Mouse (Mus musculus) limb, embryonic 13.5 days (tissue): ENCODE data around the gene Olfr872. TPM values are rescaled to one million over a fixed set of nuclear protein-coding genes. Genes with fewer than 3 reads are reported as not detected.
"Not testable (repeated sequence)": the region's sequence is repeated elsewhere in the genome, so short reads cannot be mapped to it uniquely, and the experiment has no call there.

Experiments
- ATAC-seq: fragments of 200-750 bp; cut with Nextera tagmentation; 2 replicates; pipeline ENCODE4 v1.8.0; 2017; ENCODE audit warnings: low read depth, moderate number of reproducible peaks, moderate TSS enrichment; ENCODE audit not compliant: low FRiP score
- H3K27ac ChIP-seq: fragments of 300-500 bp; sonication (generic); 2 replicates; pipeline ENCODE4 v1.5.1; 2015; ENCODE audit warnings: inconsistent platforms, mild to moderate bottlenecking, moderate library complexity
- H3K27me3 ChIP-seq: fragments of 300-500 bp; sonication (generic); 2 replicates; pipeline ENCODE4 v1.6.1; 2015; ENCODE audit warnings: mild to moderate bottlenecking, inconsistent platforms
- H3K36me3 ChIP-seq: fragments of 300-500 bp; sonication (generic); 2 replicates; pipeline ENCODE4 v1.6.1; 2015; ENCODE audit warnings: inconsistent platforms, mild to moderate bottlenecking, moderate library complexity
- H3K4me1 ChIP-seq: fragments of 300-500 bp; sonication (generic); 2 replicates; pipeline ENCODE4 v1.6.1; 2015; ENCODE audit warnings: inconsistent platforms
- H3K4me2 ChIP-seq: fragments of 300-500 bp; sonication (generic); replicated peaks from 2 replicates; pipeline ENCODE4 v1.6.1; 2015; ENCODE audit warnings: inconsistent platforms, mild to moderate bottlenecking, moderate library complexity
- H3K4me3 ChIP-seq: fragments of 300-500 bp; sonication (generic); 2 replicates; pipeline ENCODE4 v1.5.1; 2015; ENCODE audit warnings: moderate library complexity, mild to moderate bottlenecking, inconsistent platforms
- H3K9ac ChIP-seq: fragments of 300-500 bp; sonication (generic); 2 replicates; pipeline ENCODE4 v1.6.1; 2015; ENCODE audit warnings: mild to moderate bottlenecking, inconsistent platforms
- H3K9me3 ChIP-seq: fragments of 300-500 bp; sonication (generic); 2 replicates; pipeline ENCODE4 v1.6.1; 2016; ENCODE audit warnings: inconsistent platforms
- WGBS: fragments of 180-500 bp; shearing (Covaris S2); methylation state at CpG from one replicate; pipeline ENCODE4 v1.1.7; 2015; 5-methylcytosine and 5-hydroxymethylcytosine counted together
- polyA plus RNA-seq: library from polyadenylated mRNA; unstranded; fragments of >200 nt; fragmentation: Nextera tagmentation; extraction: Ambion mirVana; gene quantifications from 2 replicates; pipeline ENCODE4 v1.2.1, GENCODE M21; 2015

Olfr872 gene
- not detected in 2 replicates for polyA plus RNA-seq

DNA sequence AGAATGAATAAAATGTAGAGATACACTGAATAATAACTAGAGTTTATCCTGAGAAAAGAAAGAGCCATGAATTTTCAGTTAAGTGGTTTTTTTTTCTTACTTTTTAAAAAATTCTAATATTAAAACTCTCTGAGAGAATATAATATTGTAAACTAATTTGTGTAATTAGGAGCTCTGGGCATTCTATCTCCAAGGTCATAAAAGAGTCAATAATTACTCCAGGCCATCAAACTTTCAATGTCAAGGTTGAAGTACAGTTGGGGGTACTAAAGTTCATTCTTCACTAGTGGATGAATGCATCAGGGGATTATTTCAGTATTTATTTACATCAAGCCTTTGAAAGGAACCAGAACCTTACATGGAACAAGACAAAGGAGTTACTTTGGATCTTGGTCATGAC, at the start of gene Olfr872:
Gene Olfr872 (plus strand): TSS at position 301 of the 400 bp plus-strand sequence.
- no peak within 1 kb of the TSS for H3K4me3 ChIP-seq
- H3K27me3 ChIP-seq, result no peaks in the 10 kb centered on the region
- no peak for ATAC-seq
- no peaks in the 10 kb centered on the region for H3K36me3 ChIP-seq
- no peaks in the 10 kb centered on the region; the same call in 1 of the 2 replicates for H3K9me3 ChIP-seq
- H3K4me2 ChIP-seq, result no peak within 1 kb of the TSS
- H3K9ac ChIP-seq, result no peak within 1 kb of the TSS
- H3K27ac ChIP-seq, result no peak within 1 kb of the TSS
- H3K4me1 ChIP-seq, result no peaks in the 10 kb centered on the region

DNA sequence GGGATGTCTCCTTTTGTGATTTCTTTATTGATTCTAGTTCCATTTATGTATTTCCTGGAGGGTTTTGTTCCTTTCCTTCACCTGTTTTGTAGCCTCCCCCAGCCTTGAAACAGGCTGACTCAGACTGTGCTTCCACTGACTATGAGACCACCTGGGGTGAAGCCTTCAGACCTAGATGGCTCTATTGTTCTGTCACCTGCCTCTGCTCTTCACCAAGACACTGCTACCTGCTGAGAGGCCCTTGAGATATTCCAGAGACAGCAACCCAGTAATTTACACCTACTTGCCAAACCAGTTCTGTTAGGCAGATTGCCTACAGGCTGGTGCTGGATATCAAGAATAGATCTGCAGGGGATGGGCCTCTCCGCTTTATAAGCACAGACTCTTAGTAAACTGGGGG, 34.8 kb upstream of the Olfr872 start:
- H3K9ac ChIP-seq, result no peak overlapping the region
- no peak overlapping the region for H3K4me3 ChIP-seq
- no peak overlapping the region for H3K4me2 ChIP-seq
- no peak overlapping the region for H3K27ac ChIP-seq
- 62% methylated on average over 1 of the region's 1 CpGs for WGBS
- no peak for ATAC-seq
- no peaks in the 10 kb centered on the region for H3K27me3 ChIP-seq
- H3K9me3 ChIP-seq, result peaks cover 13% of the 10 kb centered on the region; the same call in 1 of the 2 replicates
- no peaks in the 10 kb centered on the region for H3K36me3 ChIP-seq
- no peaks in the 10 kb centered on the region for H3K4me1 ChIP-seq

DNA sequence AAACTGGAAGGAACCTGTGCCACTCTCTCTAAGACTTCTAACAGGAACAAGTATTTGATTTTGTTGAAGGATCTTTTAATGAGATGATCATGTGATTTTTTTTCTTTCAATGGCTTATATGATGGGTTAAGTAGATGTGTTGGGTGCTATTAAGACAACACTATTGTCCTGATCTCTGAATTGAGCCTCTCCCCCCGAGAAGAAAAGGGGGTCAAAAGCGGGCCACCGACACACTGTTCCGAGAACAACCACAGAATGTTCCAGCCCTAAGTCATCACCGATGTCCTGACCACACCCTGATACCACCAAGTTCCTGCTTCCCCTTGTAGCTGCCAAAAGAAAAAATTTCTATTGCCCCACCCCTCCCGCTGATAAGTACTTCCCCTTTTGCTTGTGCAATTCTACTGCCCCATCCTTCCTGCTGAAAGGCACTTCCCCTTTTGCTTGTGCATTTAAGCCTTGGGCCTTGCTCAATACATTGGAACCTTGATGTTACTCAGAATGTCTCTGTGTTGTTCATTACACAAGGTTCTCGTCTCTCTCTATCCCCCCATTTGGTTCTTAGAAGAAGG, 33.4 kb upstream of the Olfr872 start:
- H3K27me3 ChIP-seq, H3K9ac ChIP-seq, H3K4me2 ChIP-seq, H3K27ac ChIP-seq, H3K4me1 ChIP-seq, ATAC-seq, H3K4me3 ChIP-seq, H3K36me3 ChIP-seq: not testable (repeated sequence)
- H3K9me3 ChIP-seq, result peaks cover 15% of the 10 kb centered on the region; the same call in 1 of the 2 replicates
- WGBS, result 91% methylated on average over 7 of the region's 7 CpGs

DNA sequence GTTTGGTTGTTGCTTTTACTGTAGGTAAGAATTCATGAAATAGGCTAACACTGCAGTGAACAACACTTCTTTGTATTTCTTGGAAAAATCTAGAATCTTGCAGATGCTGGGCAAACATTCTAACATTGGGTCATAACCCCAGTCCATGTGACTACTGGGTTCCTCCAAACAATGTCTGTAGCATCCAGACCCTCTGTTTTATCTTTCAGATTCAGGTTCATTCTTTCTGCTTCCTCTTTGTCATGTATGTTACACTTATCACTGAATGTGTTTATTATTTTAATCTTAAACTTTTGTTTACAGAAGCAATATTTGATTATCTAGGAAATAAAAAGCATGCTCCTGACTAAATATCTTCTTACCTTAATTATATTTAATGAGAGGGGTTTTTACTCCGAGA, 26.1 kb upstream of the Olfr872 start:
- WGBS, result 44% methylated on average over 1 of the region's 1 CpGs
- Histone ChIP-seq H3K9me3 (0 out of 2 replicates have a peak, but pooled peaks cover 6% of the 10 kb centered on the region), H3K4me2 (no peak overlapping the region), H3K27me3 (no peaks in the 10 kb centered on the region), H3K9ac (no peak overlapping the region), H3K36me3 (no peaks in the 10 kb centered on the region), H3K27ac (no peak overlapping the region), H3K4me1 (no peaks in the 10 kb centered on the region), H3K4me3 (no peak overlapping the region)
- no peak for ATAC-seq

DNA sequence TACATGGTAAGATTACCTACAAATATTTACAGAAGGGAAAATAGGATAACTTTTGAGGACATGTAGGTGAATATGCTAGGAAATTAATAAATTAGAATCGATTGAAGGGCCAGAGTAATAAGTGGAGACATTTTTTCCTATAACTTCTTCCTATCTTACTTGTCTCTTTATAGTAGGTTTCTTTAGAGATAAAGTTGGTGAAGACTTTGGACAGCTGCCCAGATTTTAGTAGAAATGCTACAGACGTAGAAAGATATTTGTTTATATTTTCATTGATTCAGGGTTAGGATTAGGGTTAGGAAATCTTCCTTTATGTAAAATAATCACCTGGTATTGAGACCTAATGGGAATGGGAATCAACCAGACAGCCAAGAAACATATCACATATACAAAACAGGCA, 25.4 kb upstream of the Olfr872 start:
- no peak overlapping the region for H3K4me3 ChIP-seq
- ATAC-seq, result no peak
- no peaks in the 10 kb centered on the region for H3K4me1 ChIP-seq

DNA sequence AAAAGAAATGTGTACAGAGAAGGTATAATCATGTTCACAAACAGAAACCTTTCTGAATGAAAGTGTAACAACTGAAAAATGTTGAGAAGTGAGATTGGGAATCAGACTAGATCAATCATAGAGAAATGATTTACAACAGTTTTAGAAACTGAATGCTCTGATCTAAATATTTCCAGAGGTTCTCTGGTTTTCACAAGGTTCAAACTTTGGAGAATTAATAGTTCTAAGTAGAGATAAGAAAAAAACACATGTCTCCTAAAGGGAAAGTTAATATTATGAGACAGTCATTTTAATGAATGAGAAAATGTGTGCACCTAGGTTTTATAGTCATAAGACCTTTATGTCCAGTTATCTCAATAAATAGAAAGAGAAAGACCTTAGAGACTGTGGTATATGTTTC, 25.0 kb upstream of the Olfr872 start, which contains the start of gene Olfr871:
Gene Olfr871 (plus strand): TSS at position 301 of the 400 bp plus-strand sequence.
- no peaks in the 10 kb centered on the region for H3K36me3 ChIP-seq
- H3K4me3 ChIP-seq, result no peak within 1 kb of the TSS
- no peak within 1 kb of the TSS for H3K4me2 ChIP-seq
- no peak for ATAC-seq
- no peaks in the 10 kb centered on the region for H3K4me1 ChIP-seq
- no peak within 1 kb of the TSS for H3K9ac ChIP-seq
- H3K27me3 ChIP-seq, result no peaks in the 10 kb centered on the region
- 0 out of 2 replicates have a peak, but pooled peaks cover 5% of the 10 kb centered on the region for H3K9me3 ChIP-seq
- no peak within 1 kb of the TSS for H3K27ac ChIP-seq

More for the DNA sequence above, 25.4 kb upstream of the Olfr872 start:
- no peak overlapping the region for H3K27ac ChIP-seq
- no peak overlapping the region for H3K4me2 ChIP-seq
- 69% methylated on average over 2 of the region's 2 CpGs for WGBS
- no peaks in the 10 kb centered on the region for H3K36me3 ChIP-seq
- H3K9ac ChIP-seq, result no peak overlapping the region
- H3K27me3 ChIP-seq, result no peaks in the 10 kb centered on the region
- 0 out of 2 replicates have a peak, but pooled peaks cover 6% of the 10 kb centered on the region for H3K9me3 ChIP-seq

DNA sequence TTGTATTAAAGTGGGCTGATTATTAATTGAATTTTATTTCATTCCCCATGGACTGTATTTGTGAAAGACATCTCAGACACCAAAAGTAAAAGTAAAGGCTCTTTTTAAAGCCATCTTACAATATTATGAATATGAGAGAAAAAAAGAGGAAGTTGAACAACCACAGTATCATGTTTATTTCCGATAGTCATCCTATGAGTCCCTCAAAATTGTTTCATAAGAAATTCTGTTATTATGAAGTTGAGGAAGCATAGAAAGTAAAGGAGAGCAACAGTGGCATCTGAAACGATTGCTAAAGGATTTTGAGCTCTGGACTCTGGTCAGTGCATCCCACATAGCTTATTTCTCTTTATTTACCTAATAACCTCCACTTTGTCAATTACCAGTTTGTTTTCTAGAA, 459 bp downstream of the Olfr872 start:
- no peak for ATAC-seq
- H3K9ac ChIP-seq, result no peak overlapping the region
- no peaks in the 10 kb centered on the region for H3K36me3 ChIP-seq
- H3K4me1 ChIP-seq, result no peaks in the 10 kb centered on the region
- H3K4me2 ChIP-seq, result no peak overlapping the region
- no peaks in the 10 kb centered on the region; the same call in 1 of the 2 replicates for H3K9me3 ChIP-seq
- no peak overlapping the region for H3K27ac ChIP-seq
- 73% methylated on average over 2 of the region's 2 CpGs for WGBS
- H3K27me3 ChIP-seq, result no peaks in the 10 kb centered on the region
- H3K4me3 ChIP-seq, result no peak overlapping the region

DNA sequence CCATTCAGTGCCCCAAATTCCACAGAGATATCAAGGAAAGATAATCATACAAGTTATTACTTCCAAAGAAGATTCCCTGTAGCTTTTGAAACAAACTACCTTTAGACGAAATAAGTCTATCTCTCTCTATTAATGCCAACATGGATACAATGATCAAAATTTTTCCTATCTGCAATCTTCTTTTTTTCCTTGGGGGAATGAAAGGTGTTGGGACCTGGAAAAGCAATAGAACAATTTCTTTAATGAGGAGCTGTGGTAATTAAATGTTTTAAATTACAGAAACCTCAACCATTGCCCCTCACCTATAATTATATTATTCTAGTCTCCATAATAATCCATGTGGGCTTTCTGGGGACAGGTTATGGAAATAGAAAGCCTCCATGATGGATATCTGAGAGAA, 45.1 kb downstream of the Olfr872 start, which contains the start of gene Olfr39:
Gene Olfr39 (plus strand): TSS at position 301 of the 400 bp plus-strand sequence.
- Histone ChIP-seq H3K9me3 (no peaks in the 10 kb centered on the region), H3K36me3 (no peaks in the 10 kb centered on the region), H3K27ac (no peak within 1 kb of the TSS), H3K9ac (no peak within 1 kb of the TSS), H3K4me2 (no peak within 1 kb of the TSS), H3K4me3 (no peak within 1 kb of the TSS), H3K4me1 (no peaks in the 10 kb centered on the region), H3K27me3 (no peaks in the 10 kb centered on the region)
- ATAC-seq, result no peak
- WGBS, result 78% methylated on average over 1 of the region's 1 CpGs

DNA sequence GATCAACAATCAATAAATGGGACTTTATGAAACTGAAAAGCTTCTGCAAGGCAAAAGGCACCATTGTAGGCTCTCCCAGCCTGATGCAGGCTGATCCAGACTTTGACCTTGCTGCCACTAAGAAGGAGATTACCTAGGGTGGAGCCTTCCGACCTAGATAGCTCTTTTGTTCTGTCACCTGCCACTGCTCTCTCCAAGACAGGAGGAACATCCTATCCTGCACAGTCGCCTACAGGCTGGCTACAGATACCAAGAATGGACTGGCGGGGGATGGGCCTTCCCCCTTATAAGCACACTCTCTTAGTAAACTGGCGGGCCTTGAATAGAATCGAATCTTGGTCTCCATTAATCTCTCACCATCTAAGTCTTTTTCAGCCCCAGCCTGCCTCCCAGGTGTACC, 58.6 kb downstream of the Olfr872 start:
- H3K4me2 ChIP-seq, H3K27ac ChIP-seq, H3K9ac ChIP-seq, H3K27me3 ChIP-seq, H3K9me3 ChIP-seq, H3K36me3 ChIP-seq, H3K4me1 ChIP-seq, H3K4me3 ChIP-seq, ATAC-seq: not testable (repeated sequence)
- 85% methylated on average over 5 of the region's 5 CpGs for WGBS

DNA sequence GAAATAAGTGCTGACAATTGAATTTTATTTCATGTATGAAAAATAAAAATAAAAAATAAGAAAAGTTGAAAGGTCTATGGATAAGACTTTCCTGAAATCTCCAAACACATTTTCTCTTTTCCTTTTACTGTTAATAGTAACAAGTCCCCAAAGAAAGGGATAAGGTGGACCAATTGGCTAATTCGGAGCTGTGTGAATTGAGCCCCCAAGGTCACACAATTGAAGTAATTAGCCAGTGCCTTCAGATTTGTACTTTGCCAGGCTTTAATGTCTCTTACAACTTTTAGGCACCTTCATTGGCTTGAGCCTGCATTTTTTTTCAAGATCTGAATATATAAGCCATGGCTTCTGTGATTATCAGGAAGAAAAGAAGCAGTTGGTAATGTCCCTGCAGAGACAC, 61.3 kb downstream of the Olfr872 start, which contains the start of gene Olfr873:
Gene Olfr873 (plus strand): TSS at position 301 of the 400 bp plus-strand sequence.
- 81% methylated on average over 1 of the region's 1 CpGs for WGBS
- no peak within 1 kb of the TSS for H3K4me2 ChIP-seq
- no peak within 1 kb of the TSS for H3K9ac ChIP-seq
- no peak for ATAC-seq
- H3K4me3 ChIP-seq, result no peak within 1 kb of the TSS
- H3K27ac ChIP-seq, result no peak within 1 kb of the TSS
- no peaks in the 10 kb centered on the region for H3K4me1 ChIP-seq
- no peaks in the 10 kb centered on the region for H3K27me3 ChIP-seq
- no peaks in the 10 kb centered on the region for H3K36me3 ChIP-seq
- no peaks in the 10 kb centered on the region for H3K9me3 ChIP-seq

Other genes starting within 250 kb of the Olfr872 start
- gene Olfr866, start 209.1 kb upstream of the Olfr872 start, polyA plus RNA-seq, result not detected in 2 replicates
- not detected in 2 replicates for gene Olfr867, start 179.6 kb upstream of the Olfr872 start, polyA plus RNA-seq
- gene Olfr868, start 138.5 kb upstream of the Olfr872 start, polyA plus RNA-seq, result not detected in 2 replicates
- not detected in 2 replicates for gene Olfr869, start 108.1 kb upstream of the Olfr872 start, polyA plus RNA-seq
- gene Olfr870, start 63.1 kb upstream of the Olfr872 start, polyA plus RNA-seq, result not detected in 2 replicates
- not detected in 2 replicates for gene Olfr871, start 24.9 kb upstream of the Olfr872 start, polyA plus RNA-seq
- not detected in 2 replicates for gene Olfr39, start 45.2 kb downstream of the Olfr872 start, polyA plus RNA-seq
- gene Olfr873, start 61.4 kb downstream of the Olfr872 start, polyA plus RNA-seq, result not detected in 2 replicates
- 0.09 TPM in 1 of 2 replicates, not detected in the other for gene Olfr18, start 99.0 kb downstream of the Olfr872 start, polyA plus RNA-seq
- 34.5 and 38.7 TPM in 2 replicates for gene Zfp560, start 148.1 kb downstream of the Olfr872 start, polyA plus RNA-seq
- gene Zfp26, start 223.0 kb downstream of the Olfr872 start, polyA plus RNA-seq, result 20.3 TPM in 2 replicates